Mouse (Mus musculus) neural tube, embryonic 12.5 days (tissue): Measurements from ENCODE around the gene Pfas. TPM values are rescaled to one million over a fixed set of nuclear protein-coding genes. Genes with fewer than 3 reads are reported as not detected.

Experiments
- ATAC-seq: fragments of 200-750 bp; cut with Nextera tagmentation; 2 replicates; pipeline ENCODE4 v1.8.0; 2017; ENCODE audit warnings: low read depth, mild to moderate bottlenecking, moderate TSS enrichment, moderate library complexity; ENCODE audit not compliant: low FRiP score
- H3K27ac ChIP-seq: fragments of 300-500 bp; sonication (generic); 2 replicates; pipeline ENCODE4 v1.5.1; 2016
- H3K27me3 ChIP-seq: fragments of 300-500 bp; sonication (generic); replicated peaks from 2 replicates; pipeline ENCODE4 v1.6.1; 2016; ENCODE audit warnings: mild to moderate bottlenecking
- H3K36me3 ChIP-seq: fragments of 300-500 bp; sonication (generic); 2 replicates; pipeline ENCODE4 v1.6.1; 2016; ENCODE audit warnings: mild to moderate bottlenecking
- H3K4me1 ChIP-seq: fragments of 300-500 bp; sonication (generic); 2 replicates; pipeline ENCODE4 v1.6.1; 2016
- H3K4me2 ChIP-seq: fragments of 300-500 bp; sonication (generic); replicated peaks from 2 replicates; pipeline ENCODE4 v1.6.1; 2016; ENCODE audit warnings: mild to moderate bottlenecking
- H3K4me3 ChIP-seq: fragments of 300-500 bp; sonication (generic); 2 replicates; pipeline ENCODE4 v1.5.1; 2016
- H3K9ac ChIP-seq: fragments of 300-500 bp; sonication (generic); 2 replicates; pipeline ENCODE4 v1.6.1; 2016; ENCODE audit warnings: mild to moderate bottlenecking
- H3K9me3 ChIP-seq: fragments of 300-500 bp; sonication (generic); 2 replicates; pipeline ENCODE4 v1.6.1; 2016; ENCODE audit warnings: mild to moderate bottlenecking
- WGBS: fragments of 180-500 bp; shearing (Covaris S2); methylation state at CpG from one replicate; pipeline ENCODE4 v1.1.7; 2016; 5-methylcytosine and 5-hydroxymethylcytosine counted together
- polyA plus RNA-seq: library from polyadenylated mRNA; unstranded; fragments of >200 nt; fragmentation: Nextera tagmentation; extraction: Ambion mirVana; gene quantifications from 2 replicates; pipeline ENCODE4 v1.2.1, GENCODE M21; 2016

Pfas gene
- 26.3 and 30.9 TPM in 2 replicates for polyA plus RNA-seq

DNA sequence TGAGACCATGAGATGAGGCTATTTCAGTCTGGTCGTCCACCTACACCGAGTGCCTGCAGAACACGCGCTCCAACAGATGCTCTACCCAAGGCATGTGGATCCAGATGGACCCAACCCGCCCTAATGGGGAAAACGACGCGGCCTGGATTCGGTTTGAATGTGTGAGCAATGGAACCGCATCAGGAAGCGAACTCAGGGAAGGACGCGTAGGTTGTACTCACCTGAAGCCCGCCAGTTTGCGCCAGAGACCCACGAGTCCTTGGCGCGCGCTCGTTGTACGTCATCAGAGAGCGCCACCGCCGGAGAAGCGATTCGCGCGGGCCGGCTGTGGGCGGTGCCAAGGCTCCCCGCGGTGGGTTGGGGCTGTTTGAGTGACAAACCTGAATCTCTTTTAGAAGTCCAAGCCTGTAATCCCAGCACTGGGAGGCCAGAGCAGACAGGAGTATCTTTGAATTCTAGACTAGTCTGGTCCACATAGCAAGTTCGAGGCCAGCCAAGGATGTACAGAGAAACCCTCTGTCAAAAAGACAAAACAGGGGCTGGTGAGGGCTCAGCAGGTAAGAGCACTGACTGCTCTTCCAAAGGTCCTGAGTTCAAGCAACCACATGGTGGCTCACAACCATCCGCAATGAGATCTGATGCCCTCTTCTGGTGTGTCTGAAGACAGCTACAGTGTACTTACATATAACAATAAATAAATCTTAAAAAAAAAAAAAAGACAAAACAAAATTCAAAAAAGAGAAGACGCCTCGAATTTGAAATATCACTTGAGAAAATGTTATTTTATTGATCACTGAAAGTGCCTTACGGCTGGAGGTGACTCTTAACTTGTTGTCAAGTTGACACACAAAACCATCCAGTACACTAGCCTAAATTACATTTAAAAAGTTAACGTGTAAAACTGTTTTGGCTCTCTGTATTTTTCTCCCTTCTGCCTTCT, at the start of gene Pfas:
Gene Pfas, minus strand, starts transcription at position 279 of the 940 bp plus-strand sequence.
- Histone ChIP-seq H3K4me1 (peaks cover 15% of the 10 kb centered on the region), H3K4me3 (peak within 1 kb of the TSS; percentile 56), H3K36me3 (peaks cover 1% of the 10 kb centered on the region), H3K4me2 (peak within 1 kb of the TSS; percentile 55), H3K9me3 (no peaks in the 10 kb centered on the region), H3K27ac (no peak within 1 kb of the TSS), H3K9ac (peak within 1 kb of the TSS; percentile 46), H3K27me3 (no peaks in the 10 kb centered on the region)
- peak; percentile 70 for ATAC-seq
- 10% methylated on average over 38 of the region's 38 CpGs for WGBS

GRCm38 (mm10) chr11:69053848-69054247, 45.6 kb upstream of the Pfas start:
- Histone ChIP-seq H3K4me3 (no peak overlapping the region), H3K9ac (no peak overlapping the region), H3K4me2 (no peak overlapping the region), H3K36me3 (peaks cover 21% of the 10 kb centered on the region), H3K27me3 (no peaks in the 10 kb centered on the region), H3K27ac (no peak overlapping the region), H3K9me3 (no peaks in the 10 kb centered on the region), H3K4me1 (peaks cover 4% of the 10 kb centered on the region; the same call in 1 of the 2 replicates)
- 79% methylated on average over 3 of the region's 3 CpGs for WGBS
- no peak for ATAC-seq

GRCm38 (mm10) chr11:69052824-69053421, 44.7 kb upstream of the Pfas start:
- Histone ChIP-seq H3K9ac (no peak overlapping the region), H3K36me3 (peaks cover 28% of the 10 kb centered on the region)
- WGBS = 71% methylated on average over 2 of the region's 2 CpGs

DNA sequence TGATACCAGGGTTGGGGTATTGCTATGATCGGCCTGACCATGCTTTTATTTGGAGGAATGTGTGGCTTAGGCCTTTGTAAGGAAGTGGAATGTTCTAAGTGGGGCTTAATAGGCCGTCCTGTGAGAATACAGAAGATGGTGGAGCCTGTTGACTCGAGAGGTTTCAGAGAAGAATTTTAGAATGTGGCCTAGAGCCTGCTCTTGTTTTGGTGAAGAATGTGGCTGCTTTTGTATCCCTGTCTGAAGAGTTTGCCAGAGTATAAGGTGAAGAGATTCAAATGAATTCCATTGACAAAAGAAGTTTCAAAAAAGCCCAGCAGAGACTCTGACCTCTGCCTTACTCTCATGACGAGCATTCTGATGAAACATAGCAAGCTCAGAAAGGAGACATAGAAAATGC, 43.5 kb upstream of the Pfas start:
- Histone ChIP-seq H3K9me3 (no peaks in the 10 kb centered on the region), H3K4me2 (no peak overlapping the region), H3K27me3 (no peaks in the 10 kb centered on the region), H3K9ac (no peak overlapping the region), H3K36me3 (peaks cover 28% of the 10 kb centered on the region), H3K27ac (no peak overlapping the region), H3K4me3 (no peak overlapping the region), H3K4me1 (peaks cover 8% of the 10 kb centered on the region)
- ATAC-seq = no peak
- 76% methylated on average over 4 of the region's 4 CpGs for whole genome bisulfite sequencing

More at GRCm38 (mm10) chr11:69052824-69053421, 44.7 kb upstream of the Pfas start:
- Histone ChIP-seq H3K4me2 (no peak overlapping the region), H3K27me3 (no peaks in the 10 kb centered on the region), H3K4me3 (no peak overlapping the region), H3K9me3 (no peaks in the 10 kb centered on the region), H3K27ac (no peak overlapping the region), H3K4me1 (no peaks in the 10 kb centered on the region)
- no peak for ATAC-seq

DNA sequence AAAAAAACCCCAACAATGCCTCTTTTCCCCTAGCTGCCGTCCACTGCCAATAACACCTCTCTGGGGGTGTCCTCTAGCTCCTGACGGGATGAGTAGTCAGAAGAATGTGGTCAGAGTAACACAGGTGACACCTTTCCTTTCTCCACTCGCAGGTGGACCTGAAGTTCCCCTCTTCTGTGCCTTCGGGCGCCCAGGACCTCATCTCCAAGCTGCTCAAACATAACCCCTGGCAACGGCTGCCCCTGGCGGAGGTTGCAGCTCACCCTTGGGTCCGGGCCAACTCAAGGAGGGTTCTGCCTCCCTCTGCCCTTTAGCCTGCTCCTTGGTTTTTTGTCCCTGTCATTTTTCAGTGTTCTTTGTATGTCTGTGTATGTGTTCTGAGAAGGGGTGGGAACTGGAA, 42.5 kb upstream of the Pfas start:
- Histone ChIP-seq H3K4me2 (no peak overlapping the region), H3K9ac (no peak overlapping the region), H3K9me3 (no peaks in the 10 kb centered on the region), H3K4me1 (peaks cover 13% of the 10 kb centered on the region), H3K27me3 (no peaks in the 10 kb centered on the region), H3K4me3 (no peak overlapping the region), H3K36me3 (peaks cover 28% of the 10 kb centered on the region), H3K27ac (no peak overlapping the region)
- WGBS = 85% methylated on average over 8 of the region's 8 CpGs
- no peak for ATAC-seq

- Histone ChIP-seq H3K27ac (no peak overlapping the region), H3K4me2 (peak overlapping the region; percentile 89; the same call in 1 of the 2 replicates), H3K9ac (no peak overlapping the region), H3K4me1 (peaks cover 13% of the 10 kb centered on the region), H3K4me3 (no peak overlapping the region), H3K27me3 (no peaks in the 10 kb centered on the region), H3K9me3 (no peaks in the 10 kb centered on the region), H3K36me3 (peaks cover 28% of the 10 kb centered on the region)
- ATAC-seq = no peak
- WGBS = 94% methylated on average over 14 of the region's 14 CpGs
These were observed 39.9 kb upstream of the Pfas start for GRCm38 (mm10) chr11:69048151-69048550.

- H3K27ac ChIP-seq = no peak overlapping the region
- ATAC-seq = no peak
- H3K4me2 ChIP-seq = peak overlapping the region; percentile 89
- 87% methylated on average over 12 of the region's 12 CpGs for WGBS
- no peaks in the 10 kb centered on the region for H3K9me3 ChIP-seq
- H3K36me3 ChIP-seq = peaks cover 28% of the 10 kb centered on the region
- H3K4me1 ChIP-seq = peaks cover 13% of the 10 kb centered on the region
- H3K4me3 ChIP-seq = no peak overlapping the region
- no peak overlapping the region for H3K9ac ChIP-seq
- H3K27me3 ChIP-seq = no peaks in the 10 kb centered on the region
These were observed 39.3 kb upstream of the Pfas start for GRCm38 (mm10) chr11:69047592-69047991.

- 20% methylated on average over 9 of the region's 9 CpGs for WGBS
These were observed 38.1 kb upstream of the Pfas start for GRCm38 (mm10) chr11:69046395-69046774.

DNA sequence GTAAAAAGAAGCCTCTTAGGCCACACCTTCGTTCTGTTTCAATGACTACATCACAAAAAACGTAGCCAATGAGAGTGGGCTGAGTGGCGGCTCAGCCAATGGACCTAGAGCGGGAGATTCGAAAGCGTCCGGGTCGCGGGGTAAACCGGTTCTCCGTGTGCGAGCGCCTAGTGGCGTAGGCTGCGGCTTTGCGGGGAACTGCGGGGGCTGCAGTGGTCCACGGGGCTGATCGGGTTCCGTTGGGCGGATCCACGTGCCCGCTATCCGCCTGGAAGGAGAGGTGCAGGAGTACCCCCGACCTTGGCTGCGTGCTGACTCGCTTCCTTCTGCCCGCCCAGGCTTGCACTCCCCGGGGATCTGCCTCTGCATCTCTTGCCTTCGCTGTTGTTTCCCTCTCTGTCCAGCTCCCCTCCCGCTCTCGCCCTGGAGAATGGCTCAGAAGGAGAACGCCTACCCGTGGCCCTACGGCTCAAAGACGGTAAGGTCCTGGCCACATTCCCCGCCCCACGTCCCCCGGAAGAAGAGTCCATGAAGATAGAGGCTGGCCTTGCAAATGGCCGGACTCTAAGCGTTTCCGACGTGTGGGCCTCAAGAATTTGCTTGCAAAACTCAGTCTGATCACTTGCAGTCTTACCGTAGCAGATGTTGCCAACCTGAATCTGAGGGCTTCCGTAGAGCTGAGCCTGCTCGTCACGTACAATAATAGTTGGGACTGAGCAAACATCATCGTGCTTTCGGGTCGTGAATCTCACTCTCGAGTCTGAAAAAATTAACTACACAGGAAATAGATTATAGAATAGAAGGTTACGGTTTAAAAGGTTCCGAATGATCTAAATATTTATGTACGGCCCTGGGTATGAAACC, 37.5 kb upstream of the Pfas start, which contains the start of gene Aurkb:
Gene Aurkb, plus strand, starts transcription at position 117 of the 864 bp plus-strand sequence.
- H3K36me3 ChIP-seq = peaks cover 23% of the 10 kb centered on the region
- ATAC-seq = peak; percentile 73
- H3K4me3 ChIP-seq = peak within 1 kb of the TSS; percentile 72
- H3K27me3 ChIP-seq = no peaks in the 10 kb centered on the region
- H3K27ac ChIP-seq = 0 out of 2 replicates have a peak within 1 kb of the TSS, but pooled peaks have one; percentile 28
- peak within 1 kb of the TSS; percentile 48 for H3K9ac ChIP-seq
- H3K9me3 ChIP-seq = no peaks in the 10 kb centered on the region
- peaks cover 13% of the 10 kb centered on the region for H3K4me1 ChIP-seq
- 1% methylated on average over 53 of the region's 54 CpGs for WGBS
- H3K4me2 ChIP-seq = peak within 1 kb of the TSS; percentile 89

More at GRCm38 (mm10) chr11:69046395-69046774, 38.1 kb upstream of the Pfas start:
- H3K9me3 ChIP-seq = no peaks in the 10 kb centered on the region
- H3K36me3 ChIP-seq = peaks cover 28% of the 10 kb centered on the region
- no peaks in the 10 kb centered on the region for H3K27me3 ChIP-seq
- H3K4me2 ChIP-seq = peak overlapping the region; percentile 89
- no peak overlapping the region for H3K27ac ChIP-seq
- peak overlapping the region; percentile 72 for H3K4me3 ChIP-seq
- H3K4me1 ChIP-seq = peaks cover 13% of the 10 kb centered on the region
- ATAC-seq = no peak
- H3K9ac ChIP-seq = peak overlapping the region; percentile 48

- H3K4me1 ChIP-seq = peaks cover 14% of the 10 kb centered on the region
- no peak overlapping the region for H3K4me3 ChIP-seq
- H3K27ac ChIP-seq = no peak overlapping the region
- H3K36me3 ChIP-seq = peaks cover 21% of the 10 kb centered on the region
- 76% methylated on average over 5 of the region's 5 CpGs for WGBS
- ATAC-seq = no peak
- peak overlapping the region; percentile 71; the same call in 1 of the 2 replicates for H3K4me2 ChIP-seq
- H3K9ac ChIP-seq = no peak overlapping the region
- no peaks in the 10 kb centered on the region for H3K9me3 ChIP-seq
- no peaks in the 10 kb centered on the region for H3K27me3 ChIP-seq
These were observed 29.9 kb upstream of the Pfas start for GRCm38 (mm10) chr11:69038173-69038572.

GRCm38 (mm10) chr11:69037231-69038061, 29.2 kb upstream of the Pfas start:
- Histone ChIP-seq H3K4me3 (peak overlapping the region; percentile 60), H3K4me1 (peaks cover 14% of the 10 kb centered on the region), H3K27ac (no peak overlapping the region), H3K4me2 (peak overlapping the region; percentile 57), H3K9ac (peak overlapping the region; percentile 67), H3K27me3 (no peaks in the 10 kb centered on the region), H3K36me3 (peaks cover 28% of the 10 kb centered on the region), H3K9me3 (no peaks in the 10 kb centered on the region)
- 1% methylated on average over 34 of the region's 34 CpGs for WGBS
- peak; percentile 29; the same call in 1 of the 2 replicates for ATAC-seq
